Mouse (Mus musculus): ENCODE results near the gene Snrpa.
"Not testable (repeated sequence)": the region's sequence is repeated elsewhere in the genome, so short reads cannot be mapped to it uniquely, and the experiment has no call there.

GRCm38 (mm10) chr7:27244088-27244487, 48.0 kb upstream of the Snrpa start:
- not testable (repeated sequence) for TF ChIP-seq GATA1, TAL1 (IDR thresholded peaks at IDR 0.05; ENCODE audit: low read length)
